Mouse (Mus musculus) embryonic facial prominence, embryonic 13.5 days (tissue): ENCODE data around the gene Gm38431. TPM values are rescaled to one million over a fixed set of nuclear protein-coding genes. Genes with fewer than 3 reads are reported as not detected.

Experiments
- ATAC-seq: fragments of 200-750 bp; cut with Nextera tagmentation; 2 replicates; pipeline ENCODE4 v1.8.0; 2017; ENCODE audit warnings: low read depth; ENCODE audit not compliant: insufficient number of reproducible peaks, insufficient read depth, low FRiP score, low TSS enrichment
- H3K27ac ChIP-seq: fragments of 300-500 bp; sonication (generic); 2 replicates; pipeline ENCODE4 v1.5.1; 2015; ENCODE audit warnings: moderate library complexity, mild to moderate bottlenecking, inconsistent platforms
- H3K27me3 ChIP-seq: fragments of 300-500 bp; sonication (generic); 2 replicates; pipeline ENCODE4 v1.6.1; 2015; ENCODE audit warnings: mild to moderate bottlenecking, inconsistent platforms
- H3K36me3 ChIP-seq: fragments of 300-500 bp; sonication (generic); 2 replicates; pipeline ENCODE4 v1.6.1; 2015; ENCODE audit warnings: mild to moderate bottlenecking, inconsistent platforms
- H3K4me1 ChIP-seq: fragments of 300-500 bp; sonication (generic); 2 replicates; pipeline ENCODE4 v1.6.1; 2015; ENCODE audit warnings: inconsistent platforms
- H3K4me2 ChIP-seq: fragments of 300-500 bp; sonication (generic); 2 replicates; pipeline ENCODE4 v1.6.1; 2015; ENCODE audit warnings: moderate library complexity, mild to moderate bottlenecking, inconsistent platforms
- H3K4me3 ChIP-seq: fragments of 300-500 bp; sonication (generic); 2 replicates; pipeline ENCODE4 v1.5.1; 2015; ENCODE audit warnings: mild to moderate bottlenecking, inconsistent platforms
- H3K9ac ChIP-seq: fragments of 300-500 bp; sonication (generic); 2 replicates; pipeline ENCODE4 v1.6.1; 2015; ENCODE audit warnings: mild to moderate bottlenecking, inconsistent platforms
- H3K9me3 ChIP-seq: fragments of 300-500 bp; sonication (generic); 2 replicates; pipeline ENCODE4 v1.6.1; 2016; ENCODE audit warnings: inconsistent platforms
- WGBS: fragments of 180-500 bp; shearing (Covaris S2); methylation state at CpG from one replicate; pipeline ENCODE4 v1.1.7; 2015; ENCODE audit warnings: mixed read lengths; 5-methylcytosine and 5-hydroxymethylcytosine counted together
- polyA plus RNA-seq: library from polyadenylated mRNA; unstranded; fragments of >200 nt; fragmentation: Nextera tagmentation; extraction: Ambion mirVana; gene quantifications from 2 replicates; pipeline ENCODE4 v1.2.1, GENCODE M21; 2015

Gm38431 gene
- polyA plus RNA-seq, 1 experiment from 2014 or later = 2.4 TPM

DNA sequence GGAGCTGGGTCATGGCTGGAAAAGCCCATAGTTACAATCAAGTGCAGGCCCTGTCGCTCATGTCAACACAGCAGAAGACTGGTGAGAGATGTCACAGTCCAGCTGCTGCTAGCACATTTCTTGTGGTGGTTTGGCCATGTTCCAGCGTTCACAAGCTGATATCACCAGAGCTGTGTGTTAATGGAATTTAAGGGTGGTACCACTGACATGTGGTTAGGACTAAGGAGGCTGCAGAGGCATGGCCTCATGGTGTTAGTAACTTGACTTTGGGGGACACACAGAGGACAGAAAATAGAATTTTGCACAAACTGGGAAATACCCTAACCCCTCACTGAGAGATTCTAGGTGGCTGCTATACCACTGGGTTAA, 34.4 kb upstream of the Gm38431 start:
- H3K9ac ChIP-seq = no peak overlapping the region
- no peaks in the 10 kb centered on the region for H3K27me3 ChIP-seq
- no peaks in the 10 kb centered on the region for H3K9me3 ChIP-seq
- H3K36me3 ChIP-seq = peaks cover 63% of the 10 kb centered on the region
- no peak overlapping the region for H3K27ac ChIP-seq
- H3K4me2 ChIP-seq = no peak overlapping the region
- 76% methylated on average over 2 of the region's 2 CpGs for WGBS
- no peak overlapping the region for H3K4me3 ChIP-seq
- peaks cover 7% of the 10 kb centered on the region for H3K4me1 ChIP-seq
- ATAC-seq = no peak

DNA sequence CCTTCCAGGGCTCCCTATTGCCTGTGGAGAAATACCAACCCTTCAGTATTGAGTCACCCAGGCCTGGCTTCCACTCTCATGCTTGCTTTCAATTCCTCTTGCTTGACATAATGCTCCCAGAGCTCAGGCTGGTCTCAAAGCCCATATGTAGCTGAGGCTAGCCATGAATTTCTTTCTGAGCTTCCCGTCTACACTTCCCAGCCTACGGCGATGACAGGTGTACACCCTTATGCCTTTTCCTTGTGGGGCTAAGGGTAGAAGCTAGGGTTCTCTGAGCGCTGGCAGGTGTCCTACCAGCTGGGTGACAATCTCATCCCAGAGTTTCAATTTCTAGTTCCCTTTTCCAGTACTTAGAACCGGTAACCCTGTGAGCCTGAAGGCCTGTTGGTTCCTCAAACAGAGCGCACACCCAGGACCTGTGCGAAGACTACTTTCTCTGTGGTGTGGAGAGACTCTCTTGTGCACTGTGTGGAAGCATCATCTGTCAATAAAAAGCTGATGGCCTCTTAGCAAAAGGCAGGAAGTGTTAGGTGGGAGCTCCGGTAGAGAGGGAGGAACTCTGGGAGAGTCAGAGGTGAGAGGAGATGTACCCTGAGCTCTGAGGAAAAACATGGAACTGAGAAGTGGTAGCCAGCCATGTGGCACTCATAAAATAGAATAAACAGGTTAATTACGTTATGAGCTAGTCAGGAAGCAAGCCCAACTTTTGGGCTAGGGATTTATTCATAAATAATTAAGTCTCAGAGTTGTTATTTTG, 33.9 kb upstream of the Gm38431 start:
- 86% methylated on average over 9 of the region's 9 CpGs for WGBS
- no peak for ATAC-seq

DNA sequence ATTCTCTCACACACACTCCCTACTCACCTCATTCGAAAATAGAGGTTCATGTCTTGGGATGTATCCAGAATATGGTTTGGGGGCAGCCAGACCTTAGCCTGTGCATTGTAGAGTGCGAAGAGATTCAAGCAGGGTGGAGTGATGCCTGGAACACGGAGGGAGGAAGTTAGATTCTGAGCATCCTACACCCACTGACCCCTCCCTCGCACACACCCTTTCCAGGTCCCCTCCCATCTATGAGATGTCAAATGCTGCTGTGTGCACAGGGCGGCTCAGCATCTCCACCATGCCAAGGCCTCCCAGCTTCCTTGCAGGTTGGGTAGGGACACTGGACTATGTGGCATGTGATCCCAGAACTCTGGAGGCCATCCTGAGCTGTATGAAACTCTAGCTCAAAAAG, 33.0 kb upstream of the Gm38431 start:
- H3K27ac ChIP-seq = no peak overlapping the region
- no peak for ATAC-seq
- H3K4me1 ChIP-seq = no peaks in the 10 kb centered on the region
- H3K27me3 ChIP-seq = no peaks in the 10 kb centered on the region
- no peaks in the 10 kb centered on the region for H3K9me3 ChIP-seq
- no peak overlapping the region for H3K4me3 ChIP-seq
- WGBS = 79% methylated on average over 5 of the region's 5 CpGs
- H3K9ac ChIP-seq = no peak overlapping the region
- H3K4me2 ChIP-seq = no peak overlapping the region
- H3K36me3 ChIP-seq = peaks cover 75% of the 10 kb centered on the region

More for the DNA sequence above, 33.9 kb upstream of the Gm38431 start:
- no peaks in the 10 kb centered on the region for H3K9me3 ChIP-seq
- H3K27ac ChIP-seq = no peak overlapping the region
- no peak overlapping the region for H3K9ac ChIP-seq
- no peak overlapping the region for H3K4me2 ChIP-seq
- peaks cover 69% of the 10 kb centered on the region for H3K36me3 ChIP-seq
- peaks cover 6% of the 10 kb centered on the region for H3K4me1 ChIP-seq
- H3K4me3 ChIP-seq = no peak overlapping the region
- no peaks in the 10 kb centered on the region for H3K27me3 ChIP-seq

DNA sequence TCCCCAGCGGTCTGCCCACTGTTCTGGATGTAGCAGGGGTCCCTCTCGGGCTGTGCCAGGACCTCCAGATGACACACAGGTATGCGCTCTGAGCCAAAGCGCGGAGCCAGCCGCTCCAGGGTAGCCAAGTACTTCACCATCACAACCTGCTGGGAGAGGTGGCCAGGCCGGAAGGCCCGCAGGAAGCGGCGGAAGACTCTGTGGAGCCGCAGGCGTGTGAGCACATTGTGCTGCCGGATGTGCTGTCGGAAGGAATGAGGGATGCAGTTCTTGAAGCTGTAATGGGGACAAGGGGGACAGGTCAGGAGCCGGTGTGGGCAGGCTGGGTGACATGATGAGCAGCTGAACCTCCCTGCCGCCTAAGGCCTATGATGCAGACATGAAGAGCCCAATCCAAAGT, 29.7 kb upstream of the Gm38431 start:
- H3K9me3 ChIP-seq = no peaks in the 10 kb centered on the region
- no peak for ATAC-seq
- no peaks in the 10 kb centered on the region for H3K27me3 ChIP-seq
- H3K9ac ChIP-seq = no peak overlapping the region
- no peak overlapping the region for H3K4me2 ChIP-seq
- no peak overlapping the region for H3K27ac ChIP-seq
- H3K4me3 ChIP-seq = no peak overlapping the region
- 92% methylated on average over 16 of the region's 16 CpGs for WGBS
- no peaks in the 10 kb centered on the region for H3K4me1 ChIP-seq
- peaks cover 67% of the 10 kb centered on the region for H3K36me3 ChIP-seq

DNA sequence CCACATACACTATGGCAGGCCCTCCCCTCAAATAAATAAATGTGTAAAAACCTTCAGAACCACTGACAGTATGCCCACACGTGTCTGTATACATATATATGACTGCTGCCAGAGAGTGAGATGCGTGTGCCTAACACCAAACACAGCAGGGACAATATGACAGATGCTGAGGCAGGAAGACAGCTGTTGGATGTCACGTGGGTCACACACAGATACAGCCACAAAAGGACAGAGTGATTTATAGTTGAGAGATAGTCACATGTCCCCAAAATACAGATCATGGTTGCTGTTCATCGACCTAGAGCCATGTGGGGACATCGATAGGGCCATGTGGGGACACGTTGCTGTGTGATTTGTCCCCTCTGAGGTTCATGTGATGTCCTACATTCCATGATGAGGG, 25.3 kb upstream of the Gm38431 start:
- Histone ChIP-seq H3K27me3 (no peaks in the 10 kb centered on the region), H3K9ac (no peak overlapping the region), H3K27ac (no peak overlapping the region), H3K4me2 (no peak overlapping the region), H3K4me3 (no peak overlapping the region), H3K9me3 (no peaks in the 10 kb centered on the region), H3K4me1 (no peaks in the 10 kb centered on the region), H3K36me3 (peaks cover 30% of the 10 kb centered on the region)
- ATAC-seq = no peak
- 82% methylated on average over 6 of the region's 6 CpGs for WGBS

DNA sequence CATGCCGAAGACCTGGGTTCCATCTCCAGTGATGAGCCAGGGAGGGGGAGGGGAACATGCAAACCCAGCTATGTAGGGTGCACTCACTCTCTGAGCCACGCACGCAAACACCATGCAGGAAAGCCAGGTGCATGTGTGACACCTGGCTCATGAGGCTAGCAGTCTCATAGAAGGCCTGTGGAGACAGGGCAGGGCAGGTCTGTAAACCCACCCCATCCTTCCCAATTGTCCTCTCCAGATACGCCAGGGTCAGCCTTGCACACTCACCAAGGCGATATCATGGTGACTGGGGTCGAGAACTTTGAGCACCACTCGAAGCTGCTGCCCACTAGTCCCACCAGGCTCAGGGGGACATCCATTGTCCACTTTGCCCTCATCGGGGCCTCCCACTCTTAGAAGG, 23.3 kb upstream of the Gm38431 start:
- ATAC-seq = no peak
- H3K4me2 ChIP-seq = no peak overlapping the region
- 91% methylated on average over 8 of the region's 8 CpGs for WGBS
- H3K4me3 ChIP-seq = no peak overlapping the region
- no peaks in the 10 kb centered on the region for H3K9me3 ChIP-seq
- no peaks in the 10 kb centered on the region for H3K4me1 ChIP-seq
- H3K27ac ChIP-seq = no peak overlapping the region
- H3K9ac ChIP-seq = no peak overlapping the region
- peaks cover 14% of the 10 kb centered on the region for H3K36me3 ChIP-seq
- H3K27me3 ChIP-seq = no peaks in the 10 kb centered on the region

DNA sequence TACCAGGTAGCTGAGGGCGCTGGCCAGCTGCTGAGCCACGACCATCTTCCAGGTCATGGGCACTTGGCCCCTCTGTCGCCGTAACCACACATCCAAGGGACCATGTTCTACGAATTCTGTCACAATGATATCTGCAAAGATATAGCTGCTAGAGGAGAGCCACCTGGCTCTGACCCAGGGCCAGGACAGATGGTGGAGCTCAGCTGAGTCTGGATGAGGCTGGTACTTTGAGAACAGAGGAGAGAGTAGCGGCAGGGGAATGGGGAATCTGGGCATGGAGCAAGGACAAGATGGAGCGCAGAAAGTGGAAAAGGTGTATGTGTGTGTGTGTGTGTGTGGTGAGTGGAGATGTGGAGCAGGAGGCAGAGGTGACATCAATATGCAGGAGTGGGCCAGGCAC, 22.4 kb upstream of the Gm38431 start:
- H3K4me2 ChIP-seq = no peak overlapping the region
- H3K4me3 ChIP-seq = no peak overlapping the region
- no peaks in the 10 kb centered on the region for H3K9me3 ChIP-seq
- ATAC-seq = no peak
- H3K4me1 ChIP-seq = no peaks in the 10 kb centered on the region
- no peaks in the 10 kb centered on the region for H3K27me3 ChIP-seq
- no peak overlapping the region for H3K27ac ChIP-seq
- H3K9ac ChIP-seq = no peak overlapping the region
- peaks cover 10% of the 10 kb centered on the region for H3K36me3 ChIP-seq
- WGBS = 88% methylated on average over 7 of the region's 7 CpGs

DNA sequence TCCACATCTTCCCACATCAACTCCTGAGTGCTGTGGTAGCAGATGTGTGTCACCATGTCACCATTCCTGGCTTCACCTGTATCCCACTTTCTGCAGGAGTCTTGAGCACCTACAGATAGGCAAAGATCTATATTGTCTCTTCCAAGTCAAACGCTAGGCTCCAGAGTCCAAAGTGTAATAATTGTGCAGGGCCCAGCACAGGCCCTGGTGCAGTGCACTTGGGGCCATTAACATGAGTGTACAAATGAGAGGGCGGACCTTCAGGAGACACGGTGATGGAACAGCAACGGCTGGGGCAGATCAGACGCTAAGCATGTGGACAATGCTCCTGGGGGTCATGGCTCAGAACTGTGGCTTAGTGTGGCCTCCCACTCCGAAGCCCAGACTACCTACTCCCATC, 22.0 kb upstream of the Gm38431 start:
- H3K9ac ChIP-seq = no peak overlapping the region
- no peak overlapping the region for H3K27ac ChIP-seq
- H3K4me3 ChIP-seq = no peak overlapping the region
- H3K4me1 ChIP-seq = no peaks in the 10 kb centered on the region
- H3K4me2 ChIP-seq = no peak overlapping the region
- WGBS = 86% methylated on average over 6 of the region's 6 CpGs
- H3K27me3 ChIP-seq = no peaks in the 10 kb centered on the region
- peaks cover 15% of the 10 kb centered on the region for H3K36me3 ChIP-seq
- no peaks in the 10 kb centered on the region for H3K9me3 ChIP-seq
- ATAC-seq = no peak

DNA sequence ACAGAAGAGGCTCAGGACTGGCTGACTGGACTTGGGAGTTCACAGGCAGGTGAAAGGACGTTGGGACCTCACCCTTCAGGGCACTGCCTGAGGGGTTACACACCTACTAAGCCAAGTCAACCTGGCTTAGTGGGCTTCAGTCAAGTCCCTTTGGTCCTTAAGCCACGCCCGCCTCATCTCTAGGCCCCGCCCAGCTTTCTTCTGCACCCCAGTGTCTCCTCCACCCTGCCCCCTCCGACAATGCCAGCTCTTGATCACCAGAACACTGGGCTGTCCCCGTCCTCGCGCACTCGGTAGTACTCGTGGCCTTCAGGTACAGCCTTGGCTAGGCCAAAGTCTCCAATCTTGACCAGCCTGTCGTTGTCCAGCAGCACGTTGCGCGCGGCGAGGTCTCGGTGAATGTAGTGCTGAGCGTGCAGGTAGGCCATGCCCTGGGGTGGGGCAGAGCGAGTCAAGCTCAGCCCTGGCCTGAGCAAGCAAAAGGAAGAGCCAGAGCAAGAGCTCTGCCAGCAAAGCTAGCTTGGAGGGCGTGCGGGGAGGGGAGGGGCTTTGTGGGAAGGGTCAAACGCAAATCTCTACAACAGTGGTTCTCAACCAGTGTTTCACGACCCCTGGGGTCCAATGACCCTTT, 15.9 kb upstream of the Gm38431 start:
- H3K9ac ChIP-seq = no peak overlapping the region
- ATAC-seq = no peak
- H3K4me1 ChIP-seq = no peaks in the 10 kb centered on the region
- no peak overlapping the region for H3K4me3 ChIP-seq
- 41% methylated on average over 23 of the region's 23 CpGs for WGBS
- no peaks in the 10 kb centered on the region for H3K27me3 ChIP-seq
- H3K4me2 ChIP-seq = no peak overlapping the region
- H3K27ac ChIP-seq = no peak overlapping the region
- peaks cover 19% of the 10 kb centered on the region for H3K36me3 ChIP-seq
- no peaks in the 10 kb centered on the region for H3K9me3 ChIP-seq

DNA sequence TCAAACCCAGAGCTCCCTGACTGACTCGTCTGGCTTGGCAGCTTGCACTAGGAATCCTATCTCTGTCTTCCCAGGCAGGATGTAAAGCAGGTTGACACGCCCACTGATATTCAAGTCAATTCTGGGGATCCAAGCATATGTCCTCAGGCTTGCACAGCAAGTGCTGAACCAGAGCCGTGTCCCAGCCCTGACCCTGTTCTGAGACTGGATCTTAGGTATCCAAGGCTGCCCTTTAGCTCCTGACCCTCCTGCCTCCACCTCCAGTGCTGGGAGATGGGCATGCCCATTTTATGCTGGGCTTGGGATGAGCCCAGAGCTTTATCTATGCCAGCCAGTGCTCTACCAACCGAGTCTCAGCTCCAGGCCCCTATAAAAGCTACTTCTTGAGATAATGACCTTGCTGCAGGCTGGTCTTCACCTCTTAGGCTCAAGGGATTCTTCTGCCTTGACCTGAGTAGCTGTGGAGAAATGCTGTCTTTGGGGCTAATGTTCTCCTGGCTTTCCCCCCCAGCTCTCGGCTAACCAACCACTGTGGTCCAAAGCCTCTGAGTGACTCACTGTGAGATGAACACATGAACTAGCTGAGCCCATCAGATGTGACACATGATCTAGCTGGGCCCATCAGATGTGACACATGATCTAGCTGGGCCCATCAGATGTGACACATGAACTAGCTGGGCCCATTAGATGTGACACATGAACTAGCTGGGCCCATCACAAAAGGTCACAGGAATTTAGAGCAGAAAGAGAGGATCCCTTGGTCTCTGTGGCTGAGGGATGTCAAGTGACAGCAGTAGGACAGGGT, 14.2 kb upstream of the Gm38431 start:
- Histone ChIP-seq H3K9ac (no peak overlapping the region), H3K4me2 (no peak overlapping the region), H3K4me3 (no peak overlapping the region), H3K9me3 (no peaks in the 10 kb centered on the region), H3K4me1 (peaks cover 6% of the 10 kb centered on the region), H3K27me3 (no peaks in the 10 kb centered on the region), H3K36me3 (peaks cover 21% of the 10 kb centered on the region), H3K27ac (no peak overlapping the region)
- no peak for ATAC-seq
- WGBS = 73% methylated on average over 5 of the region's 5 CpGs

DNA sequence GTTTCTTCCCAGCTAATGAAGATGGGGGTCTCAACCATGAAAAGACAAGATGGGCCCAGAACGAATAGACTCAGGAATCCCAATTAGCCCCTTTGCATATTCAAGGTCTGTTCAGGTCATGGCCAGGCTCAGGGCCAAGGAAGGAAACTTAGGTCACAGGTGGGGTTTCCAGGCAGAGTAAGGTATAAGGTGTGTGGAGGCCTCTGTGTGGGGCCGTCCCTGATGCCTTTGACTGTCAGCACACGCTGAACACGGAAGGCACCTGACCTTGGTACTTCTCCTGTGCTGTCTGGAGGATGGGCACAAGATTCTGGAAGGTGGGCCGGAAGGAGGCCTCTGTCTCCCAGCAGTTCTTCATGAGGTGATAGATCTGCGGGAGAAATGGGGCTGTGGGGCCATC, 13.0 kb upstream of the Gm38431 start:
- H3K9ac ChIP-seq = no peak overlapping the region
- 86% methylated on average over 6 of the region's 6 CpGs for WGBS
- no peak overlapping the region for H3K27ac ChIP-seq
- no peak overlapping the region for H3K4me3 ChIP-seq
- ATAC-seq = no peak
- no peak overlapping the region for H3K4me2 ChIP-seq
- H3K36me3 ChIP-seq = peaks cover 21% of the 10 kb centered on the region
- peaks cover 14% of the 10 kb centered on the region for H3K4me1 ChIP-seq
- H3K27me3 ChIP-seq = no peaks in the 10 kb centered on the region
- no peaks in the 10 kb centered on the region for H3K9me3 ChIP-seq

DNA sequence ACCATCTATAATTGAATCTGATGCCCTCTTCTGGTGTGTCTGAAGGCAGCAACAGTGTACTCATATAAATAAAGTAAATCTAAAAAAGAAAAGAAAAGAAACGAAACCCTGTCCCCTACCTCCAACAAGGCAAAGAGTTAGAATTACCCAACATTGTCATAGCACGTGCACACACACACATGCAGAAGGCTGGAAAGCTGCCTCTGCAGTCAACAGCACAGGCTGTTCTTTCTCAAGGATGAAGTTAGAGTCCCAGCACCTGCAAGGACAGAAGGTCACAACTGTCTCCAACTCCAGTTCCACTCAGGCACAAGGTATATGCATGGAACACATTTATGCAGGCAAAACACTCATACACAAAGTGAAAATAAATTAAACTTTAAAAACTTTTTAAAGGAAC, 10.3 kb upstream of the Gm38431 start:
- H3K9me3 ChIP-seq = no peaks in the 10 kb centered on the region
- 92% methylated on average over 2 of the region's 2 CpGs for WGBS
- no peak for ATAC-seq

More for the DNA sequence above, 10.3 kb upstream of the Gm38431 start:
- Histone ChIP-seq H3K9ac (no peak overlapping the region), H3K27me3 (no peaks in the 10 kb centered on the region), H3K4me2 (no peak overlapping the region), H3K27ac (no peak overlapping the region), H3K4me3 (no peak overlapping the region), H3K36me3 (peaks cover 13% of the 10 kb centered on the region), H3K4me1 (peaks cover 14% of the 10 kb centered on the region)
